Mouse (Mus musculus) hindbrain, postnatal 0 days (tissue): ENCODE measurements around the gene Poc1b. TPM values are rescaled to one million over a fixed set of nuclear protein-coding genes. Genes with fewer than 3 reads are reported as not detected.

Experiments
- ATAC-seq: fragments of 200-750 bp; cut with Nextera tagmentation; 2 replicates; pipeline ENCODE4 v1.8.0; 2017; ENCODE audit warnings: mild to moderate bottlenecking, moderate TSS enrichment, moderate library complexity
- DNase-seq: peaks from one replicate; pipeline ENCODE4 v3.0.0-alpha.2; 2015; ENCODE audit warnings: low spot score
- H3K27ac ChIP-seq: fragments of 300-500 bp; sonication (generic); 2 replicates; pipeline ENCODE4 v1.5.1; 2014; ENCODE audit warnings: mild to moderate bottlenecking
- H3K27me3 ChIP-seq: fragments of 300-500 bp; sonication (generic); 2 replicates; pipeline ENCODE4 v1.6.1; 2014; ENCODE audit warnings: low read length, mixed read lengths; ENCODE audit not compliant: insufficient read depth
- H3K36me3 ChIP-seq: fragments of 300-500 bp; sonication (generic); 2 replicates; pipeline ENCODE4 v1.6.1; 2014; ENCODE audit warnings: low read length, mixed read lengths; ENCODE audit not compliant: insufficient read depth
- H3K4me1 ChIP-seq: fragments of 300-500 bp; sonication (generic); 2 replicates; pipeline ENCODE4 v1.6.1; 2014; ENCODE audit warnings: antibody characterized with exemption, low read length, mixed read lengths; ENCODE audit not compliant: insufficient read depth
- H3K4me2 ChIP-seq: fragments of 300-500 bp; sonication (generic); 2 replicates; pipeline ENCODE4 v1.6.1; 2014; ENCODE audit warnings: low read depth, mild to moderate bottlenecking, low read length, moderate library complexity, mixed read lengths
- H3K4me3 ChIP-seq: fragments of 300-500 bp; sonication (generic); 2 replicates; pipeline ENCODE4 v1.5.1; 2014; ENCODE audit warnings: low read length
- H3K9ac ChIP-seq: fragments of 300-500 bp; sonication (generic); replicated peaks from 2 replicates; pipeline ENCODE4 v1.6.1; 2014; ENCODE audit warnings: mild to moderate bottlenecking, low read length, moderate library complexity, mixed read lengths
- H3K9me3 ChIP-seq: fragments of 300-500 bp; sonication (generic); 2 replicates; pipeline ENCODE4 v1.6.1; 2016; ENCODE audit warnings: low read length, mixed read lengths
- CTCF ChIP-seq: IDR thresholded peaks from 2 replicates; pipeline ENCODE4 v1.5.1; 2016; ENCODE audit warnings: antibody characterized with exemption, control low read depth, low read depth
- WGBS: fragments of 180-500 bp; shearing (Covaris S2); extraction: QIAGEN DNeasy Blood & Tissue Kit; methylation state at CpG from one replicate; pipeline ENCODE4 v1.1.7; 2014; 5-methylcytosine and 5-hydroxymethylcytosine counted together
- polyA plus RNA-seq: library from polyadenylated mRNA; unstranded; fragments of >200 nt; fragmentation: Nextera tagmentation; extraction: Ambion mirVana; gene quantifications from 2 replicates; pipeline ENCODE4 v1.2.1, GENCODE M21; 2015
- total RNA-seq: library from RNA; depleted of rRNA; stranded (reverse); fragments of >200 nt; gene quantifications from 2 replicates; pipeline ENCODE4 v1.2.3, GENCODE M21; 2014; rRNA removed

Poc1b gene
- total and polyA plus RNA-seq, 2 experiments from 2014 or later: 9.7 to 10.1 TPM

- Histone ChIP-seq H3K9me3 (no peaks in the 10 kb centered on the region), H3K4me2 (peak overlapping the region; percentile 52), H3K4me3 (peak overlapping the region; percentile 24), H3K27ac (no peak overlapping the region), H3K9ac (no peak overlapping the region; the same call in 1 of the 2 replicates), H3K4me1 (no peaks in the 10 kb centered on the region), H3K27me3 (no peaks in the 10 kb centered on the region), H3K36me3 (no peaks in the 10 kb centered on the region)
- no peak for ATAC-seq
- TF ChIP-seq CTCF: no peak
- 54% methylated on average over 20 of the region's 20 CpGs for WGBS
- no peak for DNase-seq
Observed at GRCm38 (mm10) chr10:99246797-99247508, 140.1 kb downstream of the Poc1b start.

Other genes starting within 250 kb of the Poc1b start
- 152 and 154 TPM in 2 replicates for gene Atp2b1, start 192.6 kb upstream of the Poc1b start, total RNA-seq
- 336 and 338 TPM in 2 replicates for gene Atp2b1, start 192.6 kb upstream of the Poc1b start, polyA plus RNA-seq
- gene Galnt4, start 1.1 kb downstream of the Poc1b start, total RNA-seq: 5.1 and 5.2 TPM in 2 replicates
- 3.3 and 3.4 TPM in 2 replicates for gene Galnt4, start 1.1 kb downstream of the Poc1b start, polyA plus RNA-seq
- gene Phxr2, start 19.3 kb downstream of the Poc1b start, total RNA-seq: not detected in 2 replicates
- not detected in 2 replicates for gene Phxr2, start 19.3 kb downstream of the Poc1b start, polyA plus RNA-seq
- 65.3 and 74.0 TPM in 2 replicates for gene Dusp6, start 156.2 kb downstream of the Poc1b start, total RNA-seq
- 32.5 and 35.2 TPM in 2 replicates for gene Dusp6, start 156.2 kb downstream of the Poc1b start, polyA plus RNA-seq